Mouse (Mus musculus) neutrophil, adult 59 days (primary cell): Measurements from ENCODE around the gene Vmn1r191. TPM values are rescaled to one million over a fixed set of nuclear protein-coding genes. Genes with fewer than 3 reads are reported as not detected.

Source experiments
- total RNA-seq, 2 experiments: library from RNA; stranded (reverse); gene quantifications; 1 replicate in 1 of 2; 2 replicates in 1 of 2; pipeline ENCODE4 v1.2.4; 2023

Gene Vmn1r191
- not detected for total RNA-seq

DNA sequence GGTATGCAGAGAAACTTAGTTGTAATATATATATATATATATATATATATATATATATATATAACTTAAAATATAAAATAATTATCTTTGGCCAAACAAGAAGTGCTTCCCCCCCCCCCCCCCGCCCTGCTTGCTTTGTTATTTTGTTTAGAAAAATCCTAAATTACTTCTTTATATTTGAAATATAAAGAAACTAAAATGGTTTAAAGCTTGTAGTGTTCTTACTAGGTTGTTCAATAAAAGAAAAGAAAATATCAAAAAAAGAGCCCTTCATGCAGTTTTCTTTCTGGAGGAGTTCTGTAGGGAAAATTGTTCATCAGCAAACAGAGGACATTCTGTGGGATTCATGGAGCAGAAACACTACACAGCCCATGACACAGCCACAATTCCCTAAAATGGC, at the start of gene Vmn1r191:
Gene Vmn1r191, minus strand, starts transcription at position 101 of the 400 bp plus-strand sequence.

DNA sequence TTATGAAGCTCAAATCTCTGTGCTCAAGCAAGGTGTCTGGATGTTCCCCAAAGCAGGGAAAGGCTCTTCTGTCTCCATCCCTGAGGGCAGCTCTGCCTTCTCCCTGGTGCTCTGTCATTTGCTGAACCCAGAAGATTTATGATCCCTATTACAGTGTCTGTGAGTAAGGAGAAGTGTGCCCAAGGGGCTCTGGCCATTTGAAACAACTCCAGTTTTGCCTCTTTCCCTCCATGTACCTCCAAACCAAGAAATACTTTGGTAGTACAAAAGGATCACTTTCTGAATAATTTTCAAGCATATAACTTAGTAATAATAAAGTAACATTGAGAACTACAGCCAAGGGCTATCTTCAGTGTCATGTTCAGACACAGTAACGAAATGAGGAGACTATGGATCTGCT, 39.3 kb upstream of the Vmn1r191 start, which contains the start of gene Vmn1r193:
Gene Vmn1r193, minus strand, starts transcription at position 101 of the 400 bp plus-strand sequence.

DNA sequence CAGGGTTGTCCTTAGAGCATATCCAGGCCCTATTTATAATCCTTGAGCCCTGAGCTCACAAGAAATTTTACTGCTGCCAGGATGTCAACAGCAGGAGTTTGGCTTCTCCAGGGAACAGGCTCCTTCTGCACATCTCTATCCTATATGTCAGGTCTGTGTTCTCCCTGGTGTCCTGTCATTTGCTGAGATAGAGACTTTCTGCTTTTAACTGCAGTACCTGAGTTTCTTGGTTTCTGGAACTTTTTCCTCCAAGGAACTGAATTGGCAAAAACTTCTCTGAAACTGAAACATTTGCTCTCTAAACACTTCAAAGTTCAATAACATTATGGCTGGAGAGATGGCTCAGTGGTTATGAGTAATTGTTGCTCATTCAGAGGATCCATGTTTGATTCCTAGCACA, 7.3 kb upstream of the Vmn1r191 start, which contains the start of gene Vmn1r192:
Gene Vmn1r192, minus strand, starts transcription at position 101 of the 400 bp plus-strand sequence.

Other genes starting within 250 kb of the Vmn1r191 start
- under 1 TPM; 0.69 to 0.84 TPM for gene Zfp184, start 238.9 kb downstream of the Vmn1r191 start, total RNA-seq
- not detected for gene Pom121l2, start 202.8 kb downstream of the Vmn1r191 start, total RNA-seq
- gene Prss16, start 174.2 kb downstream of the Vmn1r191 start, total RNA-seq = 1 to 10 TPM; 2.3 to 2.7 TPM
- gene Hist1h2ah, start 148.4 kb downstream of the Vmn1r191 start, total RNA-seq = 100 to 1,000 TPM; 377 to 380 TPM
- gene Hist1h2bk, start 148.1 kb downstream of the Vmn1r191 start, total RNA-seq = 1,000 to 10,000 TPM; 1,315 to 1,407 TPM
- 100 to 1,000 TPM; 483 to 504 TPM for gene Hist1h4i, start 142.6 kb downstream of the Vmn1r191 start, total RNA-seq
- gene Hist1h2ag, start 141.0 kb downstream of the Vmn1r191 start, total RNA-seq = 1,000 to 10,000 TPM in 1 of 2 experiments, 100 to 1,000 TPM in 1; 911 to 1,015 TPM
- 1,000 to 10,000 TPM in 1 of 2 experiments, 100 to 1,000 TPM in 1; 957 to 1,065 TPM for gene Hist1h2bj, start 140.8 kb downstream of the Vmn1r191 start, total RNA-seq
- gene Vmn1r188, start 99.5 kb downstream of the Vmn1r191 start, total RNA-seq = not detected
- gene Vmn1r189, start 78.1 kb downstream of the Vmn1r191 start, total RNA-seq = not detected
- not detected for gene Vmn1r192, start 7.2 kb upstream of the Vmn1r191 start, total RNA-seq
- not detected for gene Vmn1r193, start 39.2 kb upstream of the Vmn1r191 start, total RNA-seq
- not detected for gene Vmn1r194, start 60.2 kb upstream of the Vmn1r191 start, total RNA-seq
- gene Vmn1r195, start 86.6 kb upstream of the Vmn1r191 start, total RNA-seq = not detected
- not detected for gene Vmn1r196, start 106.0 kb upstream of the Vmn1r191 start, total RNA-seq
- not detected for gene Vmn1r197, start 140.6 kb upstream of the Vmn1r191 start, total RNA-seq
- gene Vmn1r198, start 166.4 kb upstream of the Vmn1r191 start, total RNA-seq = not detected
- gene Vmn1r199, start 195.8 kb upstream of the Vmn1r191 start, total RNA-seq = not detected
- not detected for gene Vmn1r200, start 206.4 kb upstream of the Vmn1r191 start, total RNA-seq